Mouse (Mus musculus) stomach, embryonic 14.5 days (tissue): ENCODE results near the gene Acads. TPM values are rescaled to one million over a fixed set of nuclear protein-coding genes. Genes with fewer than 3 reads are reported as not detected.

Source experiments
- ATAC-seq: fragments of 200-750 bp; cut with Nextera tagmentation; 2 replicates; pipeline ENCODE4 v1.8.0; 2017; ENCODE audit warnings: low read depth, moderate TSS enrichment; ENCODE audit not compliant: insufficient number of reproducible peaks, insufficient read depth, low FRiP score
- H3K27ac ChIP-seq: fragments of 300-500 bp; sonication (generic); 2 replicates; pipeline ENCODE4 v1.5.1; 2014; ENCODE audit warnings: mild to moderate bottlenecking, low read length, moderate library complexity, mixed read lengths
- H3K27me3 ChIP-seq: fragments of 300-500 bp; sonication (generic); 2 replicates; pipeline ENCODE4 v1.6.1; 2014; ENCODE audit warnings: low read length, control low read depth, mixed read lengths; ENCODE audit not compliant: control insufficient read depth, insufficient read depth
- H3K36me3 ChIP-seq: fragments of 300-500 bp; sonication (generic); 2 replicates; pipeline ENCODE4 v1.6.1; 2014; ENCODE audit warnings: mild to moderate bottlenecking, control low read depth, low read length, moderate library complexity, mixed read lengths; ENCODE audit not compliant: control insufficient read depth, insufficient read depth
- H3K4me1 ChIP-seq: fragments of 300-500 bp; sonication (generic); 2 replicates; pipeline ENCODE4 v1.6.1; 2014; ENCODE audit warnings: low read length, control low read depth, mixed read lengths; ENCODE audit not compliant: control insufficient read depth, insufficient read depth
- H3K4me2 ChIP-seq: fragments of 300-500 bp; sonication (generic); replicated peaks from 2 replicates; pipeline ENCODE4 v1.6.1; 2014; ENCODE audit warnings: low read depth, low read length, control low read depth
- H3K4me3 ChIP-seq: fragments of 300-500 bp; sonication (generic); 2 replicates; pipeline ENCODE4 v1.5.1; 2014; ENCODE audit warnings: low read depth, low read length, control low read depth
- H3K9ac ChIP-seq: fragments of 300-500 bp; sonication (generic); replicated peaks from 2 replicates; pipeline ENCODE4 v1.6.1; 2014; ENCODE audit warnings: low read depth, mild to moderate bottlenecking, control low read depth, low read length, moderate library complexity, mixed read lengths
- H3K9me3 ChIP-seq: fragments of 300-500 bp; sonication (generic); 2 replicates; pipeline ENCODE4 v1.6.1; 2016; ENCODE audit warnings: low read depth, low read length, control low read depth; ENCODE audit not compliant: control insufficient read depth
- WGBS: fragments of 180-500 bp; shearing (Covaris S2); extraction: QIAGEN DNeasy Blood & Tissue Kit; methylation state at CpG from one replicate; pipeline ENCODE4 v1.1.7; 2014; 5-methylcytosine and 5-hydroxymethylcytosine counted together
- polyA plus RNA-seq: library from polyadenylated mRNA; unstranded; fragments of >200 nt; fragmentation: Nextera tagmentation; extraction: Ambion mirVana; gene quantifications from 2 replicates; pipeline ENCODE4 v1.2.1, GENCODE M21; 2014

Acads gene
- polyA plus RNA-seq, 1 experiment from 2014 or later: 38.5 TPM

DNA sequence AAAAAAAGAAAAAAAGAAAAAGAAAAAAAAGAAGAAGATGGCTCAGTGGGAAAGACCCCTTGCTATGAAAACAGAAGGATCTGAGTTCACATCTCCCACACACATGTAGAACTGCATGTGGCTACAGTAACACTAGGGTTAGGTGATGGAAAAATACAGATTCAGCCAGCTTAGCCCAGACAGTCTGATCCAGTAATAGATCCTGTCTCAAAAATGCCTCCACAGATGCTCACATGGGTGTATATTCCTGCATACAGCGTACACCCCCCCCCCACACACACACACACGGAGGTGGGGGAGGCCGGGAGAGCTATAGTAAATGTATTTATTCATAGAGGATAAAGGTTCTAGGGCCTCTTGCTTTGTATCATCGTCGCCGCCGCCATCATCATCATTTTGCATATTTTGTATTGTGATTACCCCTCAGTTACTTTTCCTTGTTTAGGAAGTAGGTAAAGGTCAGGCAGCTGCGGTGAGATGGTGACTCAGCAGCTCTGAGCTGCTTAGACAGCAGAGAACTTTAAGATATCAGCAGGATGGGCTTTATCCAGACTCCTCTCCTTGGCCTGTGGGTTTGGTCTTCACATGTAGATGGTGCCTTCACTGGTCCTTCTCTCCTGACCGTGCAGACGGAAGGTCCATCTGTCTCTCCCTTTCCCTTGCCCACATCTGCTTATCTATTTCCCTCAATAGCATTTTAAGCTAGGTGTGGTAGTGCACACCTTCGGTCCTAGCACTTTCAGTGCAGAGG lies 50.3 kb downstream of the Acads start:
- no peak for ATAC-seq
- H3K4me2 ChIP-seq: no peak overlapping the region
- H3K9ac ChIP-seq: no peak overlapping the region
- H3K9me3 ChIP-seq: no peaks in the 10 kb centered on the region
- H3K27ac ChIP-seq: no peak overlapping the region
- H3K27me3 ChIP-seq: no peaks in the 10 kb centered on the region
- peaks cover 6% of the 10 kb centered on the region; the same call in 1 of the 2 replicates for H3K36me3 ChIP-seq
- peaks cover 22% of the 10 kb centered on the region for H3K4me1 ChIP-seq
- whole genome bisulfite sequencing: 81% methylated on average over 11 of the region's 11 CpGs
- H3K4me3 ChIP-seq: no peak overlapping the region

DNA sequence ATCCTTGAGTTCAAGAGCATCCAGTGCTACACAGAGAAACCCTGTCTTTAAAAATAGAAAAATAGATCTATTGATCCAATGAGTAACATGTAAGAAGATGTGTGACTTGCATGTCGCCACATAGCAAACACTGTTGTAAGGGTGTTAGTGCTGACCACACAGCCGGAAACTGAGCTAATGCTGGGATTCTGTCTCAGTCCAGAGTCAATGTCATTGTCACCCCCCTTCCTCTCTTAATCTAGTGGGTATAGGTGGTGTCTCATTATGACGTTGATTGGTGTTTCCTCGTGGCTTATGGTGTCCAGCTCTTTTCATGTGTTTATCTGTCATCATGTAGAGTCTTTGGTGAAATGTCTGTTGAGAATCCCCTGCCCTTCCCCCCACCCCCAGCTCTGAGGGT lies 52.9 kb downstream of the Acads start:
- H3K4me1 ChIP-seq: peaks cover 9% of the 10 kb centered on the region; the same call in 1 of the 2 replicates
- H3K27me3 ChIP-seq: no peaks in the 10 kb centered on the region
- H3K4me2 ChIP-seq: no peak overlapping the region
- 63% methylated on average over 4 of the region's 4 CpGs for WGBS
- H3K9ac ChIP-seq: no peak overlapping the region
- no peak overlapping the region for H3K27ac ChIP-seq
- H3K9me3 ChIP-seq: no peaks in the 10 kb centered on the region
- peaks cover 11% of the 10 kb centered on the region; the same call in 1 of the 2 replicates for H3K36me3 ChIP-seq
- H3K4me3 ChIP-seq: no peak overlapping the region
- ATAC-seq: no peak

DNA sequence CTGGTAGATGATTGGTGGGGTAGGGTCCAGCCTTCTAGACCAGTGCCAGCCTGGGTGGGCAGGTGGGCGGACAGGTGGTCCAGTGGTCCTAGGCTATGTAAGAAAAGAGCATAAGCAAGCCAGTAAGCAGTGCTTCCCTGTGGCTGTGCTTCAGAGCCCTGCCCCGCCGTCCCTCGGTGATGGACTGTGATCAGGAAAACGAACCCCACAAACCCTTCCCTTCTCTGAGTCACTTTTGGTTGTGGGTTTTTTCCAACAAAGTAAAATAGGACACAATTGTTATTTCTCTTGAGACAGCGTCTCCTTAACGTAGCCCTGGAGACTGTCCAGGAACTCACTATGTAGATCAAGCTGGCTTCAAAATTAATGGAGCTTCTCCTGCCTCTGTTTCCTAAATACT lies 55.8 kb downstream of the Acads start:
- 95% methylated on average over 7 of the region's 7 CpGs for WGBS
- Histone ChIP-seq H3K27ac (no peak overlapping the region), H3K4me3 (no peak overlapping the region), H3K27me3 (no peaks in the 10 kb centered on the region), H3K4me2 (no peak overlapping the region), H3K9ac (no peak overlapping the region), H3K4me1 (0 out of 2 replicates have a peak, but pooled peaks cover 2% of the 10 kb centered on the region), H3K9me3 (no peaks in the 10 kb centered on the region), H3K36me3 (peaks cover 11% of the 10 kb centered on the region; the same call in 1 of the 2 replicates)
- ATAC-seq: no peak

DNA sequence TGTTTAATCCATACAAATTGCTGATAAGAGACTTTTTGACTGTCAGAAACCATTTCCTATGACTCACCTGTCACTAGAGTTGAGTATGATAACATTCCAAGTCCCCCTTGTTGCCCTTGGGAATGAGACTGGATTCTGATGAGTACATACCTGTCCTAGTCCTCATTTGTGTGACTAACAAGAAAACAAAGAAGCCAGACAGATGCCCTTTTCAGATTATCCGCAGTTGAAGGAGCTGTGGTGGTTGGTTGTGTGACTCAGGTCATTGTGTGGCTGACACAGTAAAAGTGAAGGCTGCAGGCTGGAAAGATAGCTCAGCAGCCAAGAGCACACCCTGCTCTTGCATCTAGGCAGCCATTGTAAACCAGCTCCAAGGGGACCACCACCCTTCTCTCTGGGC lies 56.6 kb downstream of the Acads start:
- Histone ChIP-seq H3K27me3 (no peaks in the 10 kb centered on the region), H3K36me3 (peaks cover 11% of the 10 kb centered on the region; the same call in 1 of the 2 replicates), H3K4me1 (no peaks in the 10 kb centered on the region), H3K4me3 (no peak overlapping the region), H3K27ac (no peak overlapping the region), H3K9me3 (no peaks in the 10 kb centered on the region), H3K9ac (no peak overlapping the region), H3K4me2 (no peak overlapping the region)
- WGBS: 88% methylated on average over 1 of the region's 1 CpGs
- ATAC-seq: no peak

DNA sequence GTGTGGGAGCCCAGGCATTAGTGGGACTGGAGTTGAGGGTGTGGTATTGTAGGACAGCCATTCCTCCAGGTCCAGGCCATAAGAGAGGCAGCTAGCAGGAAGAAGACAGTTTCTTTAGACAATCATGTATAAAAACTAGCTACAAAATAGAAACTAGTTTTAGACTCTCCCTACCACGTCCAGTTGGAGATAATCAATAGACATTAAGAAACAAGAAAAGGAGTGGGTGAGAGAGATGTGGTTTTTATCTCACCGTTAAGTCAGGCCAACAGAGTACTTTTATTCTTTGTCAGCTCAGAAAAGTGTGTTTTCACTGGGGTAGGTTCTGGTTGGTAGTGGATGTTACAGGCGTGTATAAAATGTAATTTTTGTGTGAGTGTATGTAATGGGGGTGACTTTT lies 58.2 kb downstream of the Acads start:
- Histone ChIP-seq H3K9me3 (no peaks in the 10 kb centered on the region), H3K4me2 (no peak overlapping the region), H3K9ac (no peak overlapping the region), H3K36me3 (peaks cover 11% of the 10 kb centered on the region; the same call in 1 of the 2 replicates), H3K27ac (no peak overlapping the region), H3K27me3 (no peaks in the 10 kb centered on the region), H3K4me3 (no peak overlapping the region), H3K4me1 (no peaks in the 10 kb centered on the region)
- ATAC-seq: no peak
- 80% methylated on average over 3 of the region's 3 CpGs for WGBS

Other genes with a start within 250 kb of the Acads start
- 5.2 and 5.3 TPM in 2 replicates for gene Oasl2, start 222.4 kb downstream of the Acads start, polyA plus RNA-seq
- 0.57 and 0.75 TPM in 2 replicates for gene Oasl1, start 196.1 kb downstream of the Acads start, polyA plus RNA-seq
- 51.8 and 54.6 TPM in 2 replicates for gene 2210016L21Rik, start 177.2 kb downstream of the Acads start, polyA plus RNA-seq
- gene Hnf1a, start 148.3 kb downstream of the Acads start, polyA plus RNA-seq: 7.1 and 7.7 TPM in 2 replicates
- 27.6 and 27.7 TPM in 2 replicates for gene Sppl3, start 108.2 kb downstream of the Acads start, polyA plus RNA-seq
- gene Gm10401, start 21.1 kb downstream of the Acads start, polyA plus RNA-seq: 51.7 and 54.7 TPM in 2 replicates
- 26.3 and 27.3 TPM in 2 replicates for gene Unc119b, start 15.6 kb upstream of the Acads start, polyA plus RNA-seq
- 52.6 and 61.3 TPM in 2 replicates for gene Mlec, start 38.8 kb upstream of the Acads start, polyA plus RNA-seq
- gene Cabp1, start 75.0 kb upstream of the Acads start, polyA plus RNA-seq: 1.00 and 1.5 TPM in 2 replicates
- gene Pop5, start 116.5 kb upstream of the Acads start, polyA plus RNA-seq: 93.1 and 97.7 TPM in 2 replicates
- gene Rnf10, start 153.6 kb upstream of the Acads start, polyA plus RNA-seq: 62.6 and 66.5 TPM in 2 replicates
- 40.0 and 45.4 TPM in 2 replicates for gene Coq5, start 160.3 kb upstream of the Acads start, polyA plus RNA-seq
- gene Dynll1, start 181.7 kb upstream of the Acads start, polyA plus RNA-seq: 1,629 and 1,647 TPM in 2 replicates
- gene Srsf9, start 207.8 kb upstream of the Acads start, polyA plus RNA-seq: 218 and 229 TPM in 2 replicates
- 36.0 and 37.0 TPM in 2 replicates for gene Gatc, start 221.8 kb upstream of the Acads start, polyA plus RNA-seq
- gene Triap1, start 221.9 kb upstream of the Acads start, polyA plus RNA-seq: 61.3 and 63.8 TPM in 2 replicates
- 898 and 932 TPM in 2 replicates for gene Cox6a1, start 229.6 kb upstream of the Acads start, polyA plus RNA-seq